Mouse (Mus musculus) brain, embryonic 14.5 days (tissue): ENCODE results near the gene Nme1. TPM values are rescaled to one million over a fixed set of nuclear protein-coding genes. Genes with fewer than 3 reads are reported as not detected.

ENCODE experiments used
- DNase-seq: peaks from one replicate; pipeline ENCODE4 v3.0.0-alpha.2; 2011; ENCODE audit warnings: low read depth
- CTCF ChIP-seq: fragments of 200-500 bp; IDR thresholded peaks from 2 replicates; pipeline ENCODE4 v1.5.1; 2012; ENCODE audit warnings: inconsistent platforms, mild to moderate bottlenecking, moderate library complexity, borderline replicate concordance; ENCODE audit not compliant: insufficient read depth, insufficient read length; ENCODE audit errors: extremely low read depth
- POLR2A ChIP-seq: fragments of 200-500 bp; IDR thresholded peaks from 2 replicates; pipeline ENCODE4 v1.6.1; 2012; ENCODE audit warnings: mild to moderate bottlenecking, inconsistent platforms, borderline replicate concordance; ENCODE audit not compliant: poor library complexity, insufficient read depth, insufficient read length, severe bottlenecking; ENCODE audit errors: extremely low read depth
- polyA plus RNA-seq: library from polyadenylated mRNA; depleted of rRNA; stranded (reverse); fragments of >200 nt; gene quantifications from 2 replicates; pipeline ENCODE4 v1.2.3, GENCODE M21; 2012; rRNA removed

The Nme1 gene
- polyA plus RNA-seq = 304 and 390 TPM in 2 replicates

GRCm38 (mm10) chr11:93968005-93968847 is at the start of gene Nme1, which contains the start of gene Gm20390:
TSS of gene Nme1 (minus strand) at chr11:93968521.
TSS of gene Gm20390 (minus strand) at chr11:93968293.
- TF ChIP-seq POLR2A (no peak; the same call in 1 of the 2 replicates), CTCF (peak; percentile 91)
- peak; percentile 100 for DNase-seq

GRCm38 (mm10) chr11:94003346-94003745 is 35.0 kb upstream of the Nme1 start:
- TF ChIP-seq CTCF (no peak), POLR2A (no peak)
- DNase-seq = no peak

- TF ChIP-seq CTCF (no peak), POLR2A (no peak)
- DNase-seq = no peak
Observed at GRCm38 (mm10) chr11:93999276-93999675, 31.0 kb upstream of the Nme1 start.

GRCm38 (mm10) chr11:93997141-93997775 is 28.9 kb upstream of the Nme1 start:
- DNase-seq = peak; percentile 68
- TF ChIP-seq CTCF = no peak

- peak; percentile 62 for DNase-seq
- TF ChIP-seq POLR2A (no peak), CTCF (no peak)
Observed at GRCm38 (mm10) chr11:93996306-93997140, 28.2 kb upstream of the Nme1 start.

GRCm38 (mm10) chr11:93995720-93996305 is 27.5 kb upstream of the Nme1 start, which contains the start of gene Spag9:
TSS of gene Spag9 (plus strand) at chr11:93996091.
- TF ChIP-seq POLR2A (peak; percentile 84), CTCF (no peak)
- peak; percentile 97 for DNase-seq

- DNase-seq = peak; percentile 59
Observed at GRCm38 (mm10) chr11:93995111-93995719, 26.9 kb upstream of the Nme1 start.

GRCm38 (mm10) chr11:93994531-93994930 is 26.2 kb upstream of the Nme1 start:
- TF ChIP-seq POLR2A (no peak), CTCF (no peak)
- DNase-seq = no peak

More at GRCm38 (mm10) chr11:93995111-93995719, 26.9 kb upstream of the Nme1 start:
- TF ChIP-seq POLR2A (no peak), CTCF (no peak)

GRCm38 (mm10) chr11:93988328-93989062 is 20.2 kb upstream of the Nme1 start:
- no peak for DNase-seq
- TF ChIP-seq POLR2A = no peak
- no peak for TF ChIP-seq CTCF
